Mouse (Mus musculus) thymus, postnatal 36 days (tissue): ENCODE data around the gene Nol3.
"Not testable (repeated sequence)": the region's sequence is repeated elsewhere in the genome, so short reads cannot be mapped to it uniquely, and the experiment has no call there.

Source experiments
- DNase-seq, 2 experiments: peaks; one replicate each; pipeline ENCODE4 v3.0.0; 2022; ENCODE audit warnings: mixed read lengths in 2 of 2

Gene Nol3

GRCm38 (mm10) chr8:105275840-105276239, at the start of gene Nol3:
Nol3 (plus strand) TSS chr8:105276140.
- no peak for DNase-seq

GRCm38 (mm10) chr8:105231503-105232320, 44.2 kb upstream of the Nol3 start:
- no peak for DNase-seq

- not testable (repeated sequence) for DNase-seq
Measured at GRCm38 (mm10) chr8:105232321-105232693, 43.6 kb upstream of the Nol3 start.

GRCm38 (mm10) chr8:105233126-105233935, 42.6 kb upstream of the Nol3 start:
- DNase-seq: no peak

- DNase-seq: no peak
Measured at GRCm38 (mm10) chr8:105235206-105235605, 40.7 kb upstream of the Nol3 start.

GRCm38 (mm10) chr8:105237442-105238142, 38.3 kb upstream of the Nol3 start:
- no peak for DNase-seq

- no peak for DNase-seq
Measured at GRCm38 (mm10) chr8:105241016-105241415, 34.9 kb upstream of the Nol3 start.

GRCm38 (mm10) chr8:105251954-105252353, 24.0 kb upstream of the Nol3 start:
- no peak for DNase-seq

- DNase-seq: no peak
Measured at GRCm38 (mm10) chr8:105252680-105253537, 23.0 kb upstream of the Nol3 start.

GRCm38 (mm10) chr8:105253766-105254151, 22.2 kb upstream of the Nol3 start:
- peak in 1 of 2 experiments; percentile 33 for DNase-seq

GRCm38 (mm10) chr8:105254152-105254965, 21.6 kb upstream of the Nol3 start:
- peak; percentile 94 to 97 for DNase-seq

GRCm38 (mm10) chr8:105254966-105255350, 21.0 kb upstream of the Nol3 start, which contains the start of gene B3gnt9:
B3gnt9 (minus strand) TSS chr8:105255153.
- DNase-seq: peak; percentile 70 to 80

GRCm38 (mm10) chr8:105257318-105258114, 18.4 kb upstream of the Nol3 start:
- DNase-seq: no peak

- DNase-seq: peak in 1 of 2 experiments; percentile 29
Measured at GRCm38 (mm10) chr8:105258911-105259720, 16.8 kb upstream of the Nol3 start.

- DNase-seq: peak; percentile 75 to 76
Measured at GRCm38 (mm10) chr8:105259721-105260320, 16.1 kb upstream of the Nol3 start.

GRCm38 (mm10) chr8:105260371-105261099, 15.4 kb upstream of the Nol3 start:
- DNase-seq: no peak

- DNase-seq: no peak
Measured at GRCm38 (mm10) chr8:105261326-105261980, 14.5 kb upstream of the Nol3 start.
